Mouse (Mus musculus): ENCODE measurements at regions not wholly inside any gene's neighbourhood (a gene's known extent, or its start where the extent isn't known, plus 50 kb on each side); places are given as distances from the start of the nearest gene placed in this dataset.

DNA sequence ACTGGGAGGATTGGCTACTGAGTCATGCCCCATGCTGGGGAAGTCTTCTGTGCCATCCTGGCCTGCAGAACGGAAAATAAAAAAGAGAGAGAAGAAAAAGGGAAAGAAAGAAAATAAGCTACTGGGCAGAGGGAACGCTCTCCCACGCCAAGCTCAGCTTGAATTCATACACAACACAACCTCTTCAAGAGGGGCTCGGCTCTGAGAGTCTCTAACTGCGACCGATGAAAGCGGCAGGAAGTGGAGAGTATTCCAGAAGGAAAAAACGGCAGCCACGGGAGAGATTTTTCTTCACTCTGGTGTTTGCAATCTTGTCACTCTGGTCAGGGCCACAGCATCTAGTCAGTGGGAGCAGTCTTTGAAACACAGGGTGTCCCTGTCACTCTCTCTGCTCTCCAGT lies 358.6 kb downstream of the Sox9 start:
- TF ChIP-seq POLR2A (IDR thresholded peaks at IDR 0.05; ENCODE audit: borderline replicate concordance, insufficient read depth, low read length) (no peak), CTCF (IDR thresholded peaks at IDR 0.05; ENCODE audit: borderline replicate concordance, insufficient read depth, low read depth, low read length) (no peak)

Data from cerebellum, adult 2 months (tissue).